Mouse (Mus musculus) ES-Bruce4 (cell line): Measurements from ENCODE around the gene Stk17b. TPM values are rescaled to one million over a fixed set of nuclear protein-coding genes. Genes with fewer than 3 reads are reported as not detected.
"Not testable (repeated sequence)": the region's sequence is repeated elsewhere in the genome, so short reads cannot be mapped to it uniquely, and the experiment has no call there.

Source experiments
- H3K27ac ChIP-seq: 2 replicates; pipeline ENCODE4 v1.5.1; 2012; ENCODE audit warnings: low read length, inconsistent platforms; ENCODE audit not compliant: insufficient read depth
- H3K27me3 ChIP-seq: 2 replicates; pipeline ENCODE4 v1.6.1; 2012; ENCODE audit warnings: mild to moderate bottlenecking, low read length, inconsistent platforms; ENCODE audit not compliant: control insufficient read depth, poor library complexity, insufficient read depth, severe bottlenecking
- H3K36me3 ChIP-seq: 2 replicates; pipeline ENCODE4 v1.6.1; 2012; ENCODE audit warnings: inconsistent platforms, mild to moderate bottlenecking, low read length, moderate library complexity; ENCODE audit not compliant: control insufficient read depth, poor library complexity, insufficient read depth, severe bottlenecking
- H3K4me1 ChIP-seq: one replicate; pipeline ENCODE4 v1.8.1; 2011; ENCODE audit warnings: low read length; ENCODE audit not compliant: control insufficient read depth, insufficient read depth
- H3K4me3 ChIP-seq: 2 replicates; pipeline ENCODE4 v1.5.1; 2011; ENCODE audit warnings: low read depth, mild to moderate bottlenecking, low read length
- H3K9ac ChIP-seq: 2 replicates; pipeline ENCODE4 v1.6.1; 2012; ENCODE audit warnings: low read depth, mild to moderate bottlenecking, inconsistent platforms; ENCODE audit not compliant: poor library complexity, severe bottlenecking
- H3K9me3 ChIP-seq: replicated peaks from 2 replicates; pipeline ENCODE4 v1.6.1; 2012; ENCODE audit warnings: mild to moderate bottlenecking, low read length, inconsistent platforms; ENCODE audit not compliant: control insufficient read depth, poor library complexity, insufficient read depth, severe bottlenecking
- CTCF ChIP-seq: IDR thresholded peaks from one replicate; pipeline ENCODE4 v1.8.1; 2011; ENCODE audit warnings: low read depth, low read length
- EP300 ChIP-seq: IDR thresholded peaks from 2 replicates; pipeline ENCODE4 v1.6.1; 2011; ENCODE audit warnings: low read depth, low read length; ENCODE audit not compliant: insufficient read depth
- POLR2A ChIP-seq: IDR thresholded peaks from one replicate; pipeline ENCODE4 v1.8.1; 2011; ENCODE audit warnings: low read length; ENCODE audit not compliant: insufficient read depth
- polyA plus RNA-seq: library from polyadenylated mRNA; stranded (reverse); fragments of >200 nt; gene quantifications from 2 replicates; pipeline ENCODE4 v1.2.4, GENCODE M21; 2011; ENCODE audit warnings: low read depth; ENCODE audit not compliant: missing spikeins, insufficient read depth, insufficient read length

The Stk17b gene
- polyA plus RNA-seq, 1 experiment = 48.1 TPM

GRCm38 (mm10) chr1:53749881-53750385 is 35.1 kb downstream of the Stk17b start:
- H3K4me1 ChIP-seq, H3K36me3 ChIP-seq, H3K9me3 ChIP-seq, H3K4me3 ChIP-seq, H3K27me3 ChIP-seq, H3K9ac ChIP-seq: not testable (repeated sequence)
- H3K27ac ChIP-seq = 0 out of 2 replicates have a peak overlapping the region, but pooled peaks have one; percentile 56
- TF ChIP-seq EP300 = peak; percentile 98

GRCm38 (mm10) chr1:53748571-53748970 is 36.5 kb downstream of the Stk17b start:
- TF ChIP-seq EP300 (peak; percentile 41; the same call in 1 of the 2 replicates), CTCF (peak; percentile 25), POLR2A (no peak)
- peak overlapping the region; percentile 28; the same call in 1 of the 2 replicates for H3K4me3 ChIP-seq

GRCm38 (mm10) chr1:53746001-53746400 is 39.0 kb downstream of the Stk17b start:
- no peak overlapping the region for H3K4me3 ChIP-seq
- no peaks in the 10 kb centered on the region for H3K27me3 ChIP-seq
- H3K9me3 ChIP-seq = peaks cover 13% of the 10 kb centered on the region
- H3K36me3 ChIP-seq = no peaks in the 10 kb centered on the region; the same call in 1 of the 2 replicates
- H3K27ac ChIP-seq = peak overlapping the region; percentile 62
- TF ChIP-seq POLR2A = no peak
- 0 out of 2 replicates have a peak, but pooled peaks have one; percentile 46 for TF ChIP-seq EP300
- TF ChIP-seq CTCF = no peak
- H3K9ac ChIP-seq = no peak overlapping the region
- H3K4me1 ChIP-seq = no peaks in the 10 kb centered on the region

More at GRCm38 (mm10) chr1:53748571-53748970, 36.5 kb downstream of the Stk17b start:
- Histone ChIP-seq H3K4me1 (no peaks in the 10 kb centered on the region), H3K9me3 (peaks cover 13% of the 10 kb centered on the region), H3K36me3 (no peaks in the 10 kb centered on the region), H3K27ac (peak overlapping the region; percentile 63; the same call in 1 of the 2 replicates), H3K27me3 (no peaks in the 10 kb centered on the region), H3K9ac (peak overlapping the region; percentile 33)

- peaks cover 13% of the 10 kb centered on the region for H3K9me3 ChIP-seq
- H3K4me1 ChIP-seq = no peaks in the 10 kb centered on the region
- H3K4me3 ChIP-seq = no peak overlapping the region
- H3K36me3 ChIP-seq = no peaks in the 10 kb centered on the region; the same call in 1 of the 2 replicates
- TF ChIP-seq POLR2A = no peak
- TF ChIP-seq CTCF = no peak
- TF ChIP-seq EP300 = no peak
- no peak overlapping the region for H3K27ac ChIP-seq
- H3K9ac ChIP-seq = no peak overlapping the region
- H3K27me3 ChIP-seq = no peaks in the 10 kb centered on the region
Observed at GRCm38 (mm10) chr1:53741742-53742458, 43.1 kb downstream of the Stk17b start.

GRCm38 (mm10) chr1:53740777-53741336 is 44.2 kb downstream of the Stk17b start:
- peaks cover 10% of the 10 kb centered on the region for H3K9me3 ChIP-seq
- no peaks in the 10 kb centered on the region for H3K4me1 ChIP-seq
- no peaks in the 10 kb centered on the region for H3K27me3 ChIP-seq
- TF ChIP-seq CTCF (no peak), EP300 (no peak), POLR2A (no peak)
- no peak overlapping the region for H3K4me3 ChIP-seq
- no peak overlapping the region for H3K27ac ChIP-seq
- H3K36me3 ChIP-seq = no peaks in the 10 kb centered on the region; the same call in 1 of the 2 replicates
- H3K9ac ChIP-seq = no peak overlapping the region

GRCm38 (mm10) chr1:53740077-53740776 is 44.8 kb downstream of the Stk17b start:
- not testable (repeated sequence) for H3K4me3 ChIP-seq, H3K27ac ChIP-seq, H3K27me3 ChIP-seq, H3K9me3 ChIP-seq, H3K9ac ChIP-seq, H3K36me3 ChIP-seq, H3K4me1 ChIP-seq
